Mouse (Mus musculus) stomach, postnatal 0 days (tissue): ENCODE data around the gene Hoxb7.

Experiments
- CTCF ChIP-seq: IDR thresholded peaks from 2 replicates; pipeline ENCODE4 v1.5.1; 2016; ENCODE audit warnings: antibody characterized with exemption, low read depth, mild to moderate bottlenecking, moderate library complexity
- EP300 ChIP-seq: optimal IDR thresholded peaks from 2 replicates; pipeline ENCODE3; 2016; ENCODE audit warnings: antibody characterized with exemption

GRCm38 (mm10) chr11:96332618-96333032, 46.2 kb downstream of the Hoxb7 start:
- TF ChIP-seq CTCF (no peak), EP300 (no peak)
